In genomic region chr9:74985173-74985715, GRCm38 (mm10) we compare ENCODE assay signal across 19 mouse cellular contexts. TPM values are rescaled to one million over a fixed set of nuclear protein-coding genes. Genes with fewer than 3 reads are reported as not detected.
DNase-seq lines count a peak whose midpoint lies in the region; ATAC-seq and TF ChIP-seq lines count a peak whose summit lies in the region.
"Had no signal": no experiment of that assay in that cellular context is flagged by ENCODE, and none has a peak within 500 bp of the region (broad histone marks: within the 10 kb centered on the region; RNA-seq: fewer than 3 reads in every experiment).

No protein-coding gene starts in this region.

- ATAC-seq in activated CD4-positive, CD25-positive, alpha-beta regulatory T cell, adult 4 months = peak; percentile 46
- 0 out of 2 replicates have a peak, but pooled peaks have one; percentile 33 for ATAC-seq in neutrophil, adult 5-6 weeks (ENCODE audit: extremely low read depth, insufficient number of reproducible peaks, low FRiP score, poor library complexity, severe bottlenecking)
- ATAC-seq: liver, postnatal 0 days had no signal

- H3K4me1 ChIP-seq in spleen, adult 2 months (ENCODE audit: control insufficient read depth, insufficient read depth, insufficient read length) = peaks cover 20% of the 10 kb centered on the region

- WGBS in spleen, adult 2 months = 44% methylated on average over 14 of the region's 14 CpGs

- H3K4me3 ChIP-seq in spleen, adult 2 months (ENCODE audit: extremely low read depth, insufficient read depth, insufficient read length) = no peak overlapping the region
- H3K4me3 ChIP-seq: embryonic facial prominence, embryonic 15.5 days; heart, embryonic 15.5 days; hindbrain, embryonic 10.5 days; midbrain, embryonic 10.5 days had no signal

- peak overlapping the region; percentile 83 for H3K27ac ChIP-seq in spleen, adult 2 months (ENCODE audit: insufficient read depth, low read length)
- H3K27ac ChIP-seq: embryonic facial prominence, embryonic 15.5 days; heart, embryonic 15.5 days; hindbrain, embryonic 10.5 days; midbrain, embryonic 10.5 days had no signal

- TF ChIP-seq POLR2A in spleen, adult 2 months (IDR thresholded peaks at IDR 0.05; ENCODE audit: low read depth, low read length) = no peak

- DNase-seq in spleen, adult 2 months (ENCODE audit: low read depth in 1 of 2, low spot score in 2 of 2) = no peak
- no peak for DNase-seq in spleen, postnatal 36 days (ENCODE audit: low spot score in 2 of 2)
- DNase-seq in layer of hippocampus, adult 9-10 months (ENCODE audit: low spot score) = no peak
- DNase-seq in frontal cortex, adult 2 months (ENCODE audit: extremely low spot score in 1 of 2, low spot score in 1 of 2) = no peak
- DNase-seq in right cerebral cortex, adult 18-20 months = no peak
- DNase-seq: adrenal gland, postnatal 14 days; cerebellum, adult 9-10 months; embryo, embryonic 11 days; heart, adult 18-20 months; kidney, adult 2 months; kidney, postnatal 14 days; liver; liver, postnatal 0 days had no signal

- H3K36me3 ChIP-seq in spleen, adult 2 months (ENCODE audit: control insufficient read depth, insufficient read depth, low read length) = no peaks in the 10 kb centered on the region
- H3K36me3 ChIP-seq: embryonic facial prominence, embryonic 15.5 days; heart, embryonic 15.5 days; hindbrain, embryonic 10.5 days; midbrain, embryonic 10.5 days had no signal

- no peak for TF ChIP-seq CTCF in spleen, adult 2 months (IDR thresholded peaks at IDR 0.05; ENCODE audit: extremely low read depth, insufficient read depth, insufficient read length, insufficient replicate concordance)

- no peaks in the 10 kb centered on the region for H3K27me3 ChIP-seq in spleen, adult 2 months (ENCODE audit: control insufficient read depth, insufficient read depth, low read length)
- H3K27me3 ChIP-seq: embryonic facial prominence, embryonic 15.5 days; heart, embryonic 15.5 days had no signal

RNA-seq across cellular contexts. Expression of gene Fam214a, which starts 32.6 kb away (rescaled TPM):
- 9.1 and 10.4 TPM in 2 replicates for polyA plus RNA-seq in spleen, adult 2 months (2012; rRNA removed)
- polyA plus RNA-seq in activated CD4-positive, CD25-positive, alpha-beta regulatory T cell, adult 4 months (2017; shearing (Covaris generic)) = 10 to 100 TPM; 26.7 to 27.3 TPM
- 86.2 and 101 TPM in 2 replicates for total RNA-seq in neutrophil, adult 5-6 weeks (2017)
- 33.8 and 37.0 TPM in 2 replicates for polyA plus RNA-seq in frontal cortex, adult 2 months (2012; rRNA removed)

RNA-seq across cellular contexts. Expression of gene Arpp19, which starts 52.2 kb away (rescaled TPM):
- polyA plus RNA-seq in spleen, adult 2 months (2012; rRNA removed) = 4.7 and 6.1 TPM in 2 replicates
- 100 to 1,000 TPM; 326 to 420 TPM for polyA plus RNA-seq in activated CD4-positive, CD25-positive, alpha-beta regulatory T cell, adult 4 months (2017; shearing (Covaris generic))
- 110 and 123 TPM in 2 replicates for total RNA-seq in neutrophil, adult 5-6 weeks (2017)
- 250 and 268 TPM in 2 replicates for polyA plus RNA-seq in frontal cortex, adult 2 months (2012; rRNA removed)

Comparison
In these comparisons a context has a peak if more than half of its experiments do, and no peak if none do; other contexts are left out.
1. RNA of gene Arpp19, which starts 52.2 kb away (polyA plus RNA-seq): 326 to 420 TPM in activated CD4-positive, CD25-positive, alpha-beta regulatory T cell, adult 4 months and 250 to 268 TPM in frontal cortex, adult 2 months; 4.7 to 6.1 TPM in spleen, adult 2 months; every median in the first group is over 10 times any median in the second.